Mouse (Mus musculus) erythroblast, embryonic 14.5 days (primary cell): ENCODE measurements around the gene Kcnj5.

Experiments used
- GATA1 ChIP-seq: IDR thresholded peaks from 2 replicates; pipeline ENCODE4 v1.6.1; 2012; ENCODE audit warnings: low read length, inconsistent platforms, mixed read lengths
- TAL1 ChIP-seq: IDR thresholded peaks from 3 replicates; pipeline ENCODE4 v1.6.1; 2012; ENCODE audit warnings: low read length, inconsistent platforms, mixed read lengths

DNA sequence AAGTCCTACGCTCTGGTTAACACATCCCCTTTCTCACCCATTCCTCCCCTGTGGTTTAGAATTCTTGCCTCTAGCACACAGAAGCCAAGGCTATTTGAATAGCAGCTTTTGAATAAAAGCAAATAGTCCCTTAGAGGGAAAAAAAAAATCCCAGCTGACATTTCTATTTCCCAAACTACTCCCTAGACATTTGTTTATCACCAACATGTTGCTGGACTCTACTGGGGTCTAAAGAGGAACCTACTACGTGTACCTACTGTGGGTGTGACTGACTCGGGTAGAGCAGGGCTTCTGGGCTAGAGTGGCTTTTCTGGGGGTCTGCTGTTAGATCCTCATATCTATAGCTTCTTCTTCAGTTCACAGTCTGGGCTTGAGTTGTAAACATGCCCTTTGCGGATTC lies 31.9 kb downstream of the Kcnj5 start:
- TF ChIP-seq GATA1 (no peak), TAL1 (no peak)
